Mouse (Mus musculus) T-cell, adult 66 days (primary cell): Measurements from ENCODE around the gene 1700012B07Rik. TPM values are rescaled to one million over a fixed set of nuclear protein-coding genes. Genes with fewer than 3 reads are reported as not detected.

Experiments
- total RNA-seq, 2 experiments: library from RNA; stranded (reverse); gene quantifications; 3 replicates in 1 of 2; 4 replicates in 1 of 2; pipeline ENCODE4 v1.2.4; 2023

1700012B07Rik gene
- not detected for total RNA-seq

GRCm38 (mm10) chr11:109827946-109828345, at the start of gene 1700012B07Rik:
Gene 1700012B07Rik, minus strand, starts transcription at chr11:109828046.

Other genes with a start within 250 kb of the 1700012B07Rik start
- gene Wipi1, start 216.1 kb downstream of the 1700012B07Rik start, total RNA-seq = 1 to 10 TPM in 1 of 2 experiments, under 1 TPM in 1; 0.61 to 1.6 TPM
- 100 to 1,000 TPM; 262 to 269 TPM for gene Prkar1a, start 178.6 kb downstream of the 1700012B07Rik start, total RNA-seq
- not detected for gene Fam20a, start 105.8 kb downstream of the 1700012B07Rik start, total RNA-seq
- gene Abca8b, start 167.8 kb upstream of the 1700012B07Rik start, total RNA-seq = under 1 TPM in 1 of 2 experiments, not detected in 1; 0.12 TPM